Mouse (Mus musculus) G1E (cell line): ENCODE data around the gene Mylk4. TPM values are rescaled to one million over a fixed set of nuclear protein-coding genes. Genes with fewer than 3 reads are reported as not detected.

Experiments
- ATAC-seq: 2 replicates; pipeline ENCODE4 v1.8.0; 2016; ENCODE audit warnings: mild to moderate bottlenecking; ENCODE audit not compliant: insufficient number of reproducible peaks, poor library complexity, low FRiP score, severe bottlenecking; ENCODE audit errors: extremely low read depth
- DNase-seq: peaks from one replicate; pipeline ENCODE4 v3.0.0; 2012; ENCODE audit warnings: low spot score
- H3K27me3 ChIP-seq: 2 replicates; pipeline ENCODE4 v1.6.1; 2012; ENCODE audit warnings: mild to moderate bottlenecking, low read length, inconsistent platforms; ENCODE audit not compliant: insufficient read depth
- H3K36me3 ChIP-seq: replicated peaks from 2 replicates; pipeline ENCODE3; 2012; ENCODE audit warnings: mild to moderate bottlenecking, inconsistent platforms
- H3K4me1 ChIP-seq: 2 replicates; pipeline ENCODE4 v1.6.1; 2012; ENCODE audit warnings: low read depth, low read length, inconsistent platforms, mixed read lengths; ENCODE audit not compliant: insufficient read depth
- H3K4me3 ChIP-seq: 2 replicates; pipeline ENCODE4 v1.5.1; 2012; ENCODE audit warnings: low read depth, mild to moderate bottlenecking, inconsistent platforms, low read length, moderate library complexity, mixed read lengths
- H3K9me3 ChIP-seq: replicated peaks from 2 replicates; pipeline ENCODE4 v1.6.1; 2012; ENCODE audit warnings: inconsistent platforms
- CTCF ChIP-seq: IDR thresholded peaks from 2 replicates; pipeline ENCODE4 v1.5.1; 2012; ENCODE audit warnings: low read depth, low read length, inconsistent platforms, mixed read lengths
- GATA1 ChIP-seq: IDR thresholded peaks from 2 replicates; pipeline ENCODE4 v1.6.1; 2012; ENCODE audit warnings: borderline replicate concordance, low read length, inconsistent platforms, mixed read lengths
- GATA2 ChIP-seq: IDR thresholded peaks from 2 replicates; pipeline ENCODE4 v1.6.1; 2012; ENCODE audit warnings: low read depth, low read length, inconsistent platforms, borderline replicate concordance
- POLR2AphosphoS5 ChIP-seq: IDR thresholded peaks from 2 replicates; pipeline ENCODE4 v1.6.1; 2012; ENCODE audit warnings: low read depth, low read length, inconsistent platforms; ENCODE audit not compliant: insufficient replicate concordance
- TAL1 ChIP-seq: conservative IDR thresholded peaks from 2 replicates; pipeline ENCODE4 v1.6.1; 2012; ENCODE audit warnings: low read depth, low read length, inconsistent platforms, mixed read lengths
- polyA plus RNA-seq: library from polyadenylated mRNA; stranded (reverse); fragments of >175 nt; gene quantifications from 2 replicates; pipeline ENCODE4 v1.2.3, GENCODE M21; 2012
- total RNA-seq, 2 experiments: library from RNA; stranded (forward) in 1 of 2; stranded (reverse) in 1 of 2; fragments of 200-1000 nt in 1 of 2; fragments of >200 nt in 1 of 2; fragmentation: Nextera tagmentation in 1 of 2; gene quantifications; 2 replicates each; pipeline ENCODE4 v1.2.3; 2014 to 2017

Gene Mylk4
- total and polyA plus RNA-seq, 3 experiments, result 0.05 TPM; not detected in 2

GRCm38 (mm10) chr13:32799131-32799530 is 15.4 kb upstream of the Mylk4 start:
- H3K9me3 ChIP-seq, result no peaks in the 10 kb centered on the region
- TF ChIP-seq GATA1, result no peak
- TF ChIP-seq CTCF, result no peak
- TF ChIP-seq POLR2AphosphoS5, result no peak
- no peak for TF ChIP-seq TAL1
- no peak for TF ChIP-seq GATA2
- no peak for ATAC-seq
- peaks cover 12% of the 10 kb centered on the region; the same call in 1 of the 2 replicates for H3K27me3 ChIP-seq
- peaks cover 11% of the 10 kb centered on the region for H3K36me3 ChIP-seq
- no peak overlapping the region for H3K4me3 ChIP-seq
- DNase-seq, result no peak
- H3K4me1 ChIP-seq, result peaks cover 30% of the 10 kb centered on the region

DNA sequence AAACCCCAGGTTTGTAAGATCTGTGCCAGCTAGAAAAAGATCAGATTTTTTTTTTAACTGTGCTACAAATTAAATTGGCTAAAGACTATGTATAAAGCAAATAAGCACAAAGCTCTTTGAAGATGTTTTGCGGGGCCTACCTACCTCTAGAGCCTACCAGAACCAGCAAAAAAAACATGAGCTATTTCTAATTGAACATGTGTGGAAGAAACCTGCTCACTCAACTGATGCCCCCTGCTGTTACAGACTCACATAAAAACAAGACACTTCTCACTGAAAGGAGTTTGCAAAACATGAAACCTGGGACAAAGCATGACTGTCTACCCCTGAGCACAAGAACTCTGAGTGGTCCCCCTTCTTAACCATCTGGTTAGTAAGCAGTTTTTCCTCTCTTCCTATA is 13.3 kb upstream of the Mylk4 start:
- DNase-seq, result no peak

GRCm38 (mm10) chr13:32795166-32795565 is 11.4 kb upstream of the Mylk4 start:
- H3K9me3 ChIP-seq, result no peaks in the 10 kb centered on the region
- H3K4me3 ChIP-seq, result no peak overlapping the region
- DNase-seq (no peak), ATAC-seq (no peak)
- peaks cover 3% of the 10 kb centered on the region; the same call in 1 of the 2 replicates for H3K4me1 ChIP-seq
- TF ChIP-seq GATA2, result no peak
- TF ChIP-seq TAL1, result no peak
- TF ChIP-seq POLR2AphosphoS5, result no peak
- no peak for TF ChIP-seq GATA1
- TF ChIP-seq CTCF, result no peak
- peaks cover 13% of the 10 kb centered on the region; the same call in 1 of the 2 replicates for H3K27me3 ChIP-seq
- no peaks in the 10 kb centered on the region for H3K36me3 ChIP-seq

More for the DNA sequence above, 13.3 kb upstream of the Mylk4 start:
- ATAC-seq, result no peak
- H3K4me3 ChIP-seq, result no peak overlapping the region
- H3K9me3 ChIP-seq, result no peaks in the 10 kb centered on the region
- H3K36me3 ChIP-seq, result no peaks in the 10 kb centered on the region
- TF ChIP-seq GATA1, result no peak
- TF ChIP-seq TAL1, result no peak
- no peak for TF ChIP-seq GATA2
- TF ChIP-seq POLR2AphosphoS5, result no peak
- TF ChIP-seq CTCF, result no peak
- peaks cover 12% of the 10 kb centered on the region; the same call in 1 of the 2 replicates for H3K27me3 ChIP-seq
- H3K4me1 ChIP-seq, result peaks cover 10% of the 10 kb centered on the region

- no peak for ATAC-seq
- H3K27me3 ChIP-seq, result peaks cover 14% of the 10 kb centered on the region; the same call in 1 of the 2 replicates
- TF ChIP-seq TAL1, result no peak
- H3K4me1 ChIP-seq, result peaks cover 3% of the 10 kb centered on the region; the same call in 1 of the 2 replicates
- H3K4me3 ChIP-seq, result no peak overlapping the region
- H3K36me3 ChIP-seq, result no peaks in the 10 kb centered on the region
- no peaks in the 10 kb centered on the region for H3K9me3 ChIP-seq
- DNase-seq, result no peak
Observed at GRCm38 (mm10) chr13:32794619-32795018, 10.9 kb upstream of the Mylk4 start.

DNA sequence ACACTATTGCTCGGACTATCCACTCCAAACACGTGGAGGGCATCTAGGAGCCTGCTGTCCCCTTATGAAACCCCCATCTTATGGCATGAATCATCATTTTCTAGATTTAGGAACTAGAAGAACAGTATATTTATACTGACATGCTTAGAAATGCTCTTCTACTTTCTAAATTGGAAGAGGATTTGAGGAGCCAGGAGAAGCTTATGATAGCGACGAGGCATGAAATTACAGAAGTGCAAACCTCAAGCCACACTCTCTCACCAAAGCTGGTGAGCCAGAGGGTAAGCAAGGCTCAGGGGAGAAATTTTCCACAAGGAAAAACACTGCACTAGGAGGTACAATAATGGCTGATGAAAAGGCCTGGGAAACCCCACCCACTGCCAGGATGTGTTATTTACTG is 6.0 kb upstream of the Mylk4 start:
- H3K4me3 ChIP-seq, result no peak overlapping the region
- H3K9me3 ChIP-seq, result no peaks in the 10 kb centered on the region
- no peaks in the 10 kb centered on the region for H3K4me1 ChIP-seq
- DNase-seq, result no peak
- TF ChIP-seq POLR2AphosphoS5 (no peak), TAL1 (no peak), GATA2 (no peak), GATA1 (no peak), CTCF (no peak)
- ATAC-seq, result no peak
- H3K36me3 ChIP-seq, result no peaks in the 10 kb centered on the region
- peaks cover 11% of the 10 kb centered on the region; the same call in 1 of the 2 replicates for H3K27me3 ChIP-seq

- Histone ChIP-seq H3K4me1 (no peaks in the 10 kb centered on the region), H3K4me3 (no peak overlapping the region), H3K36me3 (no peaks in the 10 kb centered on the region), H3K9me3 (no peaks in the 10 kb centered on the region), H3K27me3 (peaks cover 9% of the 10 kb centered on the region)
- no peak for TF ChIP-seq GATA1
- TF ChIP-seq CTCF, result no peak
- TF ChIP-seq TAL1, result no peak
- TF ChIP-seq GATA2, result no peak
- TF ChIP-seq POLR2AphosphoS5, result no peak
- no peak for DNase-seq
- no peak for ATAC-seq
Observed at GRCm38 (mm10) chr13:32787584-32787983, 3.8 kb upstream of the Mylk4 start.

DNA sequence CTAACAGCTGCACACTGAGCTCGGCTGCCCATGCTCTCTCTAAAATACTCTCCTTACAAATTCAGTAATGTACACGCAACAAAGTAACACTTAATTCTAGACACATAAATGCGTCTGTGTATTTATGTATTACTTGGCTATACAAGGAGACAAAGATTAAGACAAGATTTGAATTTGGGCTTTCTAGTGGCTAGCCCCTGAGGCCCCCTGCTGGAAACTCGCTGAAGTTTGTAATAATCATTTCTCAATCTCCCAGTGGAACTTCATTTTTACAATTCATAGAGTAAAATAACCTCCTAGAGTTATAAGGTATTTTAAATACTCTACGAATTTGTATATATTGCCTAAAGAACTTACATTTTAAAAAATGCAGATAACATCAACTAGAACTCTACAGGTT is 699 bp downstream of the Mylk4 start:
- no peak for ATAC-seq
- no peak for DNase-seq
- no peaks in the 10 kb centered on the region for H3K36me3 ChIP-seq
- TF ChIP-seq TAL1, result no peak
- no peak for TF ChIP-seq CTCF
- TF ChIP-seq GATA2, result no peak
- no peak for TF ChIP-seq GATA1
- TF ChIP-seq POLR2AphosphoS5, result no peak
- H3K4me3 ChIP-seq, result no peak overlapping the region
- no peaks in the 10 kb centered on the region for H3K9me3 ChIP-seq
- no peaks in the 10 kb centered on the region for H3K4me1 ChIP-seq
- peaks cover 24% of the 10 kb centered on the region for H3K27me3 ChIP-seq
